ENCODE assay signal across 8 mouse cellular contexts in genomic region chr2:59522079-59522684, GRCm38 (mm10). TPM values are rescaled to one million over a fixed set of nuclear protein-coding genes. Genes with fewer than 3 reads are reported as not detected.
A peak's percentile ranks its signal among the peaks of the same experiment; 100 is the strongest.
DNase-seq lines count a peak whose midpoint lies in the region; ATAC-seq and TF ChIP-seq lines count a peak whose summit lies in the region.

No protein-coding gene starts in this region.

- H3K9me3 ChIP-seq in ES-E14 (ENCODE audit: control insufficient read depth, insufficient read depth, low read depth, low read length) = no peaks in the 10 kb centered on the region
- H3K9me3 ChIP-seq in forebrain, postnatal 0 days (ENCODE audit: low read length) = no peaks in the 10 kb centered on the region
- no peaks in the 10 kb centered on the region for H3K9me3 ChIP-seq in lung, embryonic 16.5 days (ENCODE audit: control insufficient read depth, low read length)

- no peak overlapping the region for H3K27ac ChIP-seq in ES-E14 (ENCODE audit: insufficient read depth, low read depth, low read length, poor library complexity, severe bottlenecking)
- H3K27ac ChIP-seq in forebrain, postnatal 0 days (ENCODE audit: low read depth, low read length) = no peak overlapping the region
- H3K27ac ChIP-seq in lung, embryonic 16.5 days (ENCODE audit: low read length) = peak overlapping the region; percentile 38

- TF ChIP-seq CTCF in forebrain, postnatal 0 days (IDR thresholded peaks at IDR 0.05; ENCODE audit: low read depth) = peak; percentile 93

- in situ Hi-C loops in ES-E14 (cut with MboI; ENCODE audit: low sequenced_read_pairs in 2 of 2, unreplicated experiment in 2 of 2) = no loop called here

- peak overlapping the region; percentile 31 to 47; a peak in 3 of 4 replicates for H3K4me3 ChIP-seq in ES-E14 (ENCODE audit: insufficient read depth in 1 of 2, low read depth in 1 of 2, low read length in 2 of 2, poor library complexity in 1 of 2, severe bottlenecking in 1 of 2)
- peak overlapping the region; percentile 31 for H3K4me3 ChIP-seq in forebrain, postnatal 0 days (ENCODE audit: low read depth, low read length)
- H3K4me3 ChIP-seq in lung, embryonic 16.5 days (ENCODE audit: low read length) = peak overlapping the region; percentile 32

- WGBS in forebrain, postnatal 0 days = 11% methylated on average over 19 of the region's 19 CpGs
- 11% methylated on average over 19 of the region's 19 CpGs for WGBS in lung, embryonic 16.5 days

- H3K4me2 ChIP-seq in forebrain, postnatal 0 days (ENCODE audit: low read depth) = peak overlapping the region; percentile 54
- H3K4me2 ChIP-seq in lung, embryonic 16.5 days (ENCODE audit: low read depth, low read length) = peak overlapping the region; percentile 55

- DNase-seq in ES-E14 (ENCODE audit: low read depth, low spot score) = peak; percentile 87
- peak; percentile 73 for DNase-seq in cerebellum, adult 11 months
- DNase-seq in forebrain, postnatal 0 days = peak; percentile 93
- peak; percentile 49 for DNase-seq in layer of hippocampus, adult 9-10 months (ENCODE audit: low spot score)
- DNase-seq in ovary, postnatal 10 days (ENCODE audit: low spot score) = peak; percentile 60
- DNase-seq in thymus, postnatal 0 days (ENCODE audit: low spot score) = peak; percentile 74

- ATAC-seq in forebrain, postnatal 0 days = peak; percentile 92
- ATAC-seq in hematopoietic stem cell, adult 5-6 weeks (replicated peaks in 1 of 2; ENCODE audit: insufficient read depth in 1 of 2, low FRiP score in 2 of 2, low TSS enrichment in 1 of 2, low read depth in 1 of 2, poor library complexity in 2 of 2, severe bottlenecking in 2 of 2) = peak; percentile 86 to 87
- ATAC-seq in lung, embryonic 16.5 days (ENCODE audit: low read depth) = peak; percentile 86

- peak overlapping the region; percentile 49; the same call in 1 of the 2 replicates for H3K9ac ChIP-seq in ES-E14 (ENCODE audit: insufficient read depth, low read depth, low read length, poor library complexity, severe bottlenecking)
- peak overlapping the region; percentile 39 for H3K9ac ChIP-seq in forebrain, postnatal 0 days
- peak overlapping the region; percentile 60 for H3K9ac ChIP-seq in lung, embryonic 16.5 days (ENCODE audit: low read length)

- no peaks in the 10 kb centered on the region for H3K36me3 ChIP-seq in ES-E14 (ENCODE audit: control insufficient read depth, insufficient read depth, low read length, poor library complexity, severe bottlenecking)
- H3K36me3 ChIP-seq in forebrain, postnatal 0 days (ENCODE audit: insufficient read depth) = no peaks in the 10 kb centered on the region
- no peaks in the 10 kb centered on the region for H3K36me3 ChIP-seq in lung, embryonic 16.5 days (ENCODE audit: control insufficient read depth, insufficient read depth, low read length)

- H3K27me3 ChIP-seq in forebrain, postnatal 0 days (ENCODE audit: insufficient read depth, low read length) = no peaks in the 10 kb centered on the region
- no peaks in the 10 kb centered on the region for H3K27me3 ChIP-seq in lung, embryonic 16.5 days (ENCODE audit: control insufficient read depth, insufficient read depth, low read depth, low read length)

- H3K4me1 ChIP-seq in ES-E14 (ENCODE audit: control insufficient read depth in 2 of 2, insufficient read depth in 2 of 2, low read length in 2 of 2, poor library complexity in 1 of 2) = peaks cover 4 to 8% of the 10 kb centered on the region in 2 experiments; a peak in 3 of 4 replicates
- H3K4me1 ChIP-seq in forebrain, postnatal 0 days (ENCODE audit: insufficient read depth) = no peaks in the 10 kb centered on the region
- H3K4me1 ChIP-seq in lung, embryonic 16.5 days (replicated peaks; ENCODE audit: control insufficient read depth, insufficient read depth, low read length) = peaks cover 5% of the 10 kb centered on the region

TF ChIP-seq in ES-E14, 5 proteins besides CTCF, POLR2A, EP300 and RAD21:
- TF ChIP-seq MAFK (IDR thresholded peaks at IDR 0.05; ENCODE audit: insufficient read depth, low read depth, low read length) (no peak), ZC3H11A (IDR thresholded peaks at IDR 0.05; ENCODE audit: borderline replicate concordance, low read depth, low read length) (peak; percentile 89)

RNA-seq across cellular contexts. Expression of gene Dapl1, which starts 37.7 kb away (rescaled TPM):
- not detected in 2 replicates for total RNA-seq in ES-E14 (2012; rRNA removed)
- total RNA-seq in forebrain, postnatal 0 days (2014; rRNA removed) = 1.00 TPM in 1 of 2 replicates, not detected in the other
- polyA plus RNA-seq in forebrain, postnatal 0 days (2015; fragmentation: Nextera tagmentation; extraction: Ambion mirVana) = 2.2 and 2.3 TPM in 2 replicates
- total RNA-seq in hematopoietic stem cell, adult 5-6 weeks (2017) = not detected in 2 replicates
- 5.3 and 5.4 TPM in 2 replicates for polyA plus RNA-seq in lung, embryonic 16.5 days (2015; fragmentation: Nextera tagmentation; extraction: Ambion mirVana)
- 4.2 and 4.9 TPM in 2 replicates for polyA plus RNA-seq in thymus, postnatal 0 days (2015; fragmentation: Nextera tagmentation; extraction: Ambion mirVana)
